26 mouse cellular contexts compared by ENCODE assay signal in the genomic region with DNA sequence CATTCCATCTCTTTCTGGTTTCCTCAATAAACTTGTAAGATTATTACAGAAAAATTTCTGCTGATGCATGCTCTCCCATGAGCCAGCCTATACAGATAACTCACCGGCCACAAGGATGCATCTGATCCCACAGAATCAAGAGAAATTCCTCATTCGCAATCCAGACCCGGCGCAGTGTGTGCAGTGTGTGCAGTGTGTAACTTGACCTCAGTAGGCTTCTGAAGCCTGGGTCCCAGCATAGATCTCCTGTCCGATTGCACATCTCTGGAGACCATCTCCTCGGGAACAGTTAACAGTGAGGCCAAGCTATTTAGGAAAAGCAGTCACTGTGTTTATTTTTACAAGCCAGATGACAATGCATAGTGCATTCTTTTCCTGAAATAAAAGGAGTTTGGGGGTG.
DNase-seq lines count a peak whose midpoint lies in the region; ATAC-seq lines count a peak whose summit lies in the region.
"Had no signal": no experiment of that assay in that cellular context is flagged by ENCODE, and none has a peak within 500 bp of the region (broad histone marks: within the 10 kb centered on the region; RNA-seq: fewer than 3 reads in every experiment).

No protein-coding gene starts in this region.

- no peaks in the 10 kb centered on the region for H3K36me3 ChIP-seq in kidney, embryonic 14.5 days (ENCODE audit: control insufficient read depth, insufficient read depth, low read length)
- H3K36me3 ChIP-seq in embryonic facial prominence, embryonic 12.5 days, result no peaks in the 10 kb centered on the region
- H3K36me3 ChIP-seq: embryonic facial prominence, embryonic 15.5 days; forebrain, embryonic 12.5 days; heart, embryonic 12.5 days; heart, embryonic 15.5 days; hindbrain, embryonic 10.5 days; hindbrain, embryonic 13.5 days; intestine, embryonic 15.5 days had no signal

- no peak overlapping the region for H3K27ac ChIP-seq in kidney, embryonic 14.5 days (ENCODE audit: low read depth, low read length)
- no peak overlapping the region for H3K27ac ChIP-seq in embryonic facial prominence, embryonic 12.5 days
- H3K27ac ChIP-seq: embryonic facial prominence, embryonic 15.5 days; forebrain, embryonic 12.5 days; heart, embryonic 15.5 days; hindbrain, embryonic 13.5 days; intestine, embryonic 15.5 days had no signal

- DNase-seq in embryo, embryonic 10 days (ENCODE audit: low spot score), result peak; percentile 64
- DNase-seq in embryo, embryonic 9.5 days (ENCODE audit: extremely low spot score), result no peak
- DNase-seq in kidney, adult 18-20 months, result no peak
- no peak for DNase-seq in adrenal gland, postnatal 36 days
- DNase-seq in spleen, adult 12 weeks (ENCODE audit: low spot score), result no peak
- no peak for DNase-seq in T-cell, adult 2 months (ENCODE audit: low spot score)
- DNase-seq: adrenal gland, postnatal 10 days; cerebellum, adult 11-12 months; cerebellum, adult 8-10 months; cerebellum, postnatal 14 days; gastrocnemius, postnatal 10 days; gastrocnemius, postnatal 36 days; heart, postnatal 10 days; heart, postnatal 36 days; kidney, adult 11 months had no signal

- H3K9me3 ChIP-seq in kidney, embryonic 14.5 days (ENCODE audit: control insufficient read depth, low read length), result no peaks in the 10 kb centered on the region
- no peaks in the 10 kb centered on the region for H3K9me3 ChIP-seq in embryonic facial prominence, embryonic 12.5 days
- H3K9me3 ChIP-seq: embryonic facial prominence, embryonic 15.5 days; forebrain, embryonic 12.5 days; heart, embryonic 12.5 days; heart, embryonic 15.5 days; hindbrain, embryonic 10.5 days; hindbrain, embryonic 13.5 days; intestine, embryonic 15.5 days had no signal

- H3K4me3 ChIP-seq in kidney, embryonic 14.5 days (ENCODE audit: low read length), result no peak overlapping the region
- H3K4me3 ChIP-seq in embryonic facial prominence, embryonic 12.5 days, result no peak overlapping the region
- H3K4me3 ChIP-seq: embryonic facial prominence, embryonic 15.5 days; forebrain, embryonic 12.5 days; heart, embryonic 12.5 days; heart, embryonic 15.5 days; hindbrain, embryonic 10.5 days; hindbrain, embryonic 13.5 days; intestine, embryonic 15.5 days had no signal

- no peaks in the 10 kb centered on the region for H3K4me1 ChIP-seq in kidney, embryonic 14.5 days (ENCODE audit: control insufficient read depth, insufficient read depth, low read length)
- H3K4me1 ChIP-seq in embryonic facial prominence, embryonic 12.5 days, result peaks cover 17% of the 10 kb centered on the region
- H3K4me1 ChIP-seq: forebrain, embryonic 12.5 days had no signal

- ATAC-seq in kidney, embryonic 14.5 days (ENCODE audit: low FRiP score, low TSS enrichment), result 0 out of 2 replicates have a peak, but pooled peaks have one; percentile 43
- ATAC-seq in embryonic facial prominence, embryonic 12.5 days (ENCODE audit: insufficient number of reproducible peaks, insufficient read depth, low FRiP score, low TSS enrichment), result peak; percentile 60; the same call in 1 of the 2 replicates
- ATAC-seq: forebrain, embryonic 16.5 days; hindbrain, embryonic 16.5 days; intestine, embryonic 15.5 days had no signal

- no peaks in the 10 kb centered on the region for H3K27me3 ChIP-seq in kidney, embryonic 14.5 days (ENCODE audit: control insufficient read depth, insufficient read depth, low read length)
- no peaks in the 10 kb centered on the region for H3K27me3 ChIP-seq in embryonic facial prominence, embryonic 12.5 days
- H3K27me3 ChIP-seq: embryonic facial prominence, embryonic 15.5 days; forebrain, embryonic 12.5 days; heart, embryonic 12.5 days; heart, embryonic 15.5 days; hindbrain, embryonic 13.5 days; intestine, embryonic 15.5 days had no signal

- 38% methylated on average over 6 of the region's 6 CpGs for WGBS in kidney, embryonic 14.5 days
- 32% methylated on average over 6 of the region's 6 CpGs for WGBS in embryonic facial prominence, embryonic 12.5 days

- no peak overlapping the region for H3K9ac ChIP-seq in kidney, embryonic 14.5 days (ENCODE audit: low read depth, low read length)
- no peak overlapping the region for H3K9ac ChIP-seq in embryonic facial prominence, embryonic 12.5 days
- H3K9ac ChIP-seq: embryonic facial prominence, embryonic 15.5 days; forebrain, embryonic 12.5 days; heart, embryonic 12.5 days; heart, embryonic 15.5 days; hindbrain, embryonic 13.5 days; intestine, embryonic 15.5 days had no signal

- no peak overlapping the region for H3K4me2 ChIP-seq in kidney, embryonic 14.5 days (replicated peaks; ENCODE audit: low read depth, low read length)
- H3K4me2 ChIP-seq in embryonic facial prominence, embryonic 12.5 days (replicated peaks), result no peak overlapping the region
- H3K4me2 ChIP-seq: embryonic facial prominence, embryonic 15.5 days; forebrain, embryonic 12.5 days; heart, embryonic 12.5 days; heart, embryonic 15.5 days; hindbrain, embryonic 13.5 days; intestine, embryonic 15.5 days had no signal
